Mouse (Mus musculus): ENCODE measurements around the gene Ngrn.

- TF ChIP-seq CTCF (IDR thresholded peaks at IDR 0.05), result no peak
- no peak for TF ChIP-seq EP300 (IDR thresholded peaks at IDR 0.05)
Measured at GRCm38 (mm10) chr7:80221179-80221750, 39.8 kb upstream of the Ngrn start.

Measured in lung, postnatal 0 days (tissue).